Mouse (Mus musculus) liver, embryonic 16.5 days (tissue): ENCODE data around the gene Map3k4. TPM values are rescaled to one million over a fixed set of nuclear protein-coding genes. Genes with fewer than 3 reads are reported as not detected.

Source experiments
- ATAC-seq: fragments of 200-750 bp; cut with Nextera tagmentation; 2 replicates; pipeline ENCODE4 v1.8.0; 2017; ENCODE audit warnings: low read depth, mild to moderate bottlenecking, moderate number of reproducible peaks, moderate library complexity
- H3K27ac ChIP-seq: fragments of 300-500 bp; sonication (generic); 2 replicates; pipeline ENCODE4 v1.5.1; 2014; ENCODE audit warnings: mild to moderate bottlenecking, low read length
- H3K27me3 ChIP-seq: fragments of 300-500 bp; sonication (generic); 2 replicates; pipeline ENCODE4 v1.6.1; 2014; ENCODE audit warnings: low read depth, low read length, mixed read lengths; ENCODE audit not compliant: control insufficient read depth, insufficient read depth
- H3K36me3 ChIP-seq: fragments of 300-500 bp; sonication (generic); 2 replicates; pipeline ENCODE4 v1.6.1; 2014; ENCODE audit warnings: mild to moderate bottlenecking; ENCODE audit not compliant: control insufficient read depth, insufficient read depth
- H3K4me1 ChIP-seq: fragments of 300-500 bp; sonication (generic); 2 replicates; pipeline ENCODE4 v1.6.1; 2014; ENCODE audit warnings: low read depth, low read length, mixed read lengths; ENCODE audit not compliant: control insufficient read depth
- H3K4me2 ChIP-seq: fragments of 300-500 bp; sonication (generic); 2 replicates; pipeline ENCODE4 v1.6.1; 2014; ENCODE audit warnings: low read depth, low read length, mixed read lengths
- H3K4me3 ChIP-seq: fragments of 300-500 bp; sonication (generic); 2 replicates; pipeline ENCODE4 v1.5.1; 2014; ENCODE audit warnings: low read depth, mild to moderate bottlenecking, low read length
- H3K9ac ChIP-seq: fragments of 300-500 bp; sonication (generic); 2 replicates; pipeline ENCODE4 v1.6.1; 2014; ENCODE audit warnings: low read depth, low read length
- H3K9me3 ChIP-seq: fragments of 300-500 bp; sonication (generic); replicated peaks from 2 replicates; pipeline ENCODE4 v1.6.1; 2016; ENCODE audit warnings: low read length; ENCODE audit not compliant: control insufficient read depth
- WGBS: fragments of 180-500 bp; shearing (Covaris S2); extraction: QIAGEN DNeasy Blood & Tissue Kit; methylation state at CpG from one replicate; pipeline ENCODE4 v1.1.7; 2014; ENCODE audit not compliant: insufficient replicate concordance; 5-methylcytosine and 5-hydroxymethylcytosine counted together
- polyA plus RNA-seq: library from polyadenylated mRNA; unstranded; fragments of >200 nt; fragmentation: Nextera tagmentation; extraction: Ambion mirVana; gene quantifications from 2 replicates; pipeline ENCODE4 v1.2.1, GENCODE M21; 2015

Gene Map3k4
- polyA plus RNA-seq, 1 experiment from 2014 or later = 9.5 TPM

DNA sequence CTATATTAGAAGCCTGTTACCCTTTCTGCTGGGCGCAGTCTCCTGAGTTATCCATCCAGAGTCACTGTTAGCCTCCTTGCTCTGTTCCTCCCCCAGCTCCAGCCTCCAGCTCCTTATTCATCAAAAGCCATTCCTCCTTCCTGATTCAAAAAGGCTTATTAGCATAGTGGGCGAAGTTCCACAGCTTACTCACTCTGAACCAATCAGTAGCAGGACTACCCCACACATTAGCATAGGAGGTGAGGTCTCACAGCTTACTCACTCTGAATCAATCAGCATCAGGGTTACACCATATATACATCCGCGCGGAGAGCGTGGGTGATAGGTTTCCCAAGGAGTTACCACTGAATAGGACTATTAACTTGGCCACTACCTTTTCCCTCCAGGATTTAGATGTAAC is 106.3 kb downstream of the Map3k4 start:
- Histone ChIP-seq H3K9ac (no peak overlapping the region), H3K4me2 (no peak overlapping the region), H3K4me1 (peaks cover 46% of the 10 kb centered on the region), H3K36me3 (peaks cover 56% of the 10 kb centered on the region), H3K27ac (no peak overlapping the region), H3K27me3 (no peaks in the 10 kb centered on the region), H3K4me3 (no peak overlapping the region), H3K9me3 (no peaks in the 10 kb centered on the region)
- ATAC-seq = no peak
- WGBS = 88% methylated on average over 6 of the region's 6 CpGs

DNA sequence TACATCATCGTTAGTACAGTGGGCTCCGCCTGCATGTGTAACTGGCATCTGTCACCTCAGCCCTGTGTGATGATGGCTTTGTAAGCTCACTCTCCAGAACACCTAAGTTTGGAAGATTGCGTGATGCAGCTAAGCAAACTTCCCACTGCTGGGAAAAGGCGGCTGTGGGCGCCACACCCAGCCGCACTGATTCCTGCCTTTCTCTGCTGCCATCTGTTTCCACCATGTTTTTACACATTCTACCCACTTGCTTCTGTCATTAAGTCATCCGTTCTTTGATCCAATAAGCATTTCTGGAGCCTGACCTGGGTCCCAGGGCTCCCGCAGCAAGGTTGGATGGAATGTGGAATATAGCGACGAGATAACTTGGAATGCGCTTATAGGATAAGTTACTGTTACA is 106.7 kb downstream of the Map3k4 start:
- Histone ChIP-seq H3K27me3 (no peaks in the 10 kb centered on the region), H3K4me3 (no peak overlapping the region), H3K36me3 (peaks cover 52% of the 10 kb centered on the region), H3K9ac (no peak overlapping the region), H3K9me3 (no peaks in the 10 kb centered on the region), H3K4me1 (peaks cover 50% of the 10 kb centered on the region), H3K4me2 (no peak overlapping the region), H3K27ac (no peak overlapping the region)
- 89% methylated on average over 11 of the region's 11 CpGs for WGBS
- ATAC-seq = no peak

DNA sequence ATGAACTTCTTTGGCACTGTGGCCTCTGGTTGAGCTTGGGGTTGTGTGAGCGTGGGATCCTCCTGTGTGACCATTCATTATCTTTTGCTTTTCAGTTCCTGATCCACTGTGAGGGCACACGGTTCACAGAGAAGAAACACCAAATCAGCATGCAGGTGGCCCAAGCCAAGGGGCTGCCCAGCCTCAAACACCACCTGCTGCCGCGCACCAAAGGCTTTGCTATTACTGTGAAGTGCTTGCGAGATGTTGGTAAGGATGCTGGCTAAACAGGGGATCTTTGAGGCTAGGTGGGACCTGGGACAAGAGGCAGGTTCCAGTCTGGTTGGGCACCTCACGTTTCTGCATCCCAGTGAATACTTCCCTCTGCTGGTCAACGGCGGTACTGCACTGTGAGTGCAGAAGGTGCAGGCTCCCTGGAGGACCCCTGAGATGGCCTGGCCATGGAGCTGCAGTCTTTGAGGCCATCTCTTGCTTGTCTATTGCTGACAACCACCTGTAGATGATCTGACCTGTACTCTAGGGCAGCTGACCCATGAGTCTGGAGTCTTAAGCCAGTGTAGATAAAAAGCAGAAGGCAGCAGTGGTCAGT is 108.0 kb downstream of the Map3k4 start:
- Histone ChIP-seq H3K4me3 (no peak overlapping the region), H3K9ac (peak overlapping the region; percentile 42; the same call in 1 of the 2 replicates), H3K9me3 (no peaks in the 10 kb centered on the region), H3K4me2 (no peak overlapping the region), H3K36me3 (peaks cover 43% of the 10 kb centered on the region), H3K27ac (peak overlapping the region; percentile 64), H3K27me3 (no peaks in the 10 kb centered on the region), H3K4me1 (peaks cover 52% of the 10 kb centered on the region)
- peak; percentile 19; the same call in 1 of the 2 replicates for ATAC-seq
- 25% methylated on average over 8 of the region's 8 CpGs for WGBS

DNA sequence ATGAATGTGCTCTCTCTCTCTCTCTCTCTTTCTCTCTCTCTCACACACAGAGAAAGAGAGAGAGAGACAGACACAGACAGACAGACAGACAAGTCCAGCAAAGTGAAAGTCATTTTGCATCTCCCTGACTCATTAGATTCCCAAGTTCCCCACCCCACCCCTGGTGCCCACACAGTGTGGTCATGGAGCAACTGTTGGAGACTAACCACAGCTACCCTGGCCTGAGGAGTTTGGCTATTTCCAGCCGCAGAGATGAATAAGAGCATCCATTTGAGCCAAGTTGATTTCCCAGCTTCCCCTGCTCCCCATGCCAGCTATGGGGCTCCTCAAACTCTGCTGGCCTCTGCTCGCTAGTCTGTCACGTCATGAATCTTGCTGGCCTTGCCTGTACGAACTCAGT is 109.1 kb downstream of the Map3k4 start:
- Histone ChIP-seq H3K27ac (peak overlapping the region; percentile 100), H3K4me2 (no peak overlapping the region), H3K27me3 (no peaks in the 10 kb centered on the region), H3K9ac (peak overlapping the region; percentile 64; the same call in 1 of the 2 replicates), H3K4me1 (peaks cover 62% of the 10 kb centered on the region), H3K36me3 (peaks cover 35% of the 10 kb centered on the region), H3K9me3 (no peaks in the 10 kb centered on the region), H3K4me3 (no peak overlapping the region)
- WGBS = 68% methylated on average over 4 of the region's 4 CpGs
- ATAC-seq = no peak

DNA sequence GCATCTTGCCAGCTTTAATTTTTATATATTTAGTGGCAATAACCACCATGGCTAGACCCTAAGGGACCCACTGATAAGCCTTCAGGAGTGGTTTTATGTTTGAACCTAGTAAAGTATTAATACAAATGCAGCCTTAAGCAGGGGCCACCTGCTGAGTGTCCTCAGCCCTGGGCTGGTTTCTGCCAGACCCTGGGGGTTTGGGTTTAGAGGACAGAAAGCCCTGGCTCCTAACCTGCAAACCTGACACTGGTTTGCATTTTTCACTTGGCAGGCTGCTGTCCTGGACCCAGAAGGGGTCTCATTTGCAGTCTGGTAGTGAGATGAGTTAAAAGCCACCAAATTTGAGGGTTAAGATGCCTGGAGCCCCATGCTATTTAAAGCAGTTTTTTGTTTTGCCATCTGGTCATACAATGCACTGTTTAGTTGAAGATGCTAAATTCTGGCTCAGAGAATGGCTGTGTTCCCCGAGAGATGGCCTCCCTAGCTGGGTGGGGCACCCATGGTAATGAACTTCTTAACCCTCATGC is 111.5 kb downstream of the Map3k4 start:
- Histone ChIP-seq H3K36me3 (peaks cover 19% of the 10 kb centered on the region), H3K27ac (peak overlapping the region; percentile 100), H3K4me1 (peaks cover 86% of the 10 kb centered on the region), H3K4me3 (no peak overlapping the region), H3K27me3 (no peaks in the 10 kb centered on the region), H3K4me2 (0 out of 2 replicates have a peak overlapping the region, but pooled peaks have one; percentile 73), H3K9ac (peak overlapping the region; percentile 64), H3K9me3 (no peaks in the 10 kb centered on the region)
- 17% methylated on average over 1 of the region's 1 CpGs for WGBS
- no peak for ATAC-seq

DNA sequence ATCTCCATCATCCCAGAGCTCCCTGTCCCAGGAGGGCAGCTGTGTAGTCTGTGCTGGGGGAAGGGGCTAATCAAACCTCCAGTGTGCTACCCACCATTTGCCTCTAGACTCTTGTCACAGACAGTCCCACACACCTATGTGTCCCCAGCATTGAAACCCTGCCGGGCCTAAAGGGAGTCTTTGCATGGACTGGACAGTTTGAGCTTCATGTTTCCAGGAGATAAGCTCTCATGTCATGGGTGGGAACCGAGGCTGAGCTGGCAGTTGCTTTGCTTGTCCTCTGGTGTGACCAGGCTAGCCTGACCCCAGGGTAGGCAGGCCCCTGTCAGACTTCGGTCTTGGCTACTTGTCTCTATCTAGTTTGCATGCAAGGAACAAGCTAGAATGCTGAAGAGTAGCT is 112.3 kb downstream of the Map3k4 start:
- peaks cover 95% of the 10 kb centered on the region for H3K4me1 ChIP-seq
- H3K27ac ChIP-seq = peak overlapping the region; percentile 100
- H3K4me3 ChIP-seq = peak overlapping the region; percentile 38
- peaks cover 11% of the 10 kb centered on the region for H3K36me3 ChIP-seq
- ATAC-seq = peak; percentile 46
- WGBS = 16% methylated on average over 3 of the region's 3 CpGs
- no peaks in the 10 kb centered on the region for H3K27me3 ChIP-seq
- H3K9ac ChIP-seq = peak overlapping the region; percentile 79
- peak overlapping the region; percentile 73 for H3K4me2 ChIP-seq
- no peaks in the 10 kb centered on the region for H3K9me3 ChIP-seq

DNA sequence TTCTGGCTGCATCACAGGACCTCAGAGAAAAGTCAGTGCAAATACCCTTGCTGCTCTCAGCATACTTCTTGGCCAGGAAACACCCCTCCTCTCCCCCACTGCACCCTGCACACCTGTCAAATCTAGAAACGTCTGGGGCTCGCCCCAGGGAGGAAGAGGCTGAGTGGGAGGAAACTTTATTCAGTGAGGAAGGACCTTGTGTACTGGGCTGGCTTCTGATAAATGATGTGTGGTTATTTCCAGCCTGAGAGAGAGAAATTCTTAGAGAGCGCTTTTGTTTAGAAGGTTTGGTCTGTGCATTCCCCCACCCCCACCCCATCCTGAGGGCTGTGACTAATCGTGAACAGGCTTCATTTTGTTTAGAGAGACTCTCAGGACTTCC is 112.9 kb downstream of the Map3k4 start:
- Histone ChIP-seq H3K27me3 (no peaks in the 10 kb centered on the region), H3K9ac (peak overlapping the region; percentile 79), H3K27ac (peak overlapping the region; percentile 100), H3K36me3 (peaks cover 6% of the 10 kb centered on the region; the same call in 1 of the 2 replicates), H3K4me2 (peak overlapping the region; percentile 73), H3K9me3 (no peaks in the 10 kb centered on the region), H3K4me3 (peak overlapping the region; percentile 38), H3K4me1 (peaks cover 98% of the 10 kb centered on the region)
- ATAC-seq = no peak
- WGBS = 5% methylated on average over 4 of the region's 4 CpGs

DNA sequence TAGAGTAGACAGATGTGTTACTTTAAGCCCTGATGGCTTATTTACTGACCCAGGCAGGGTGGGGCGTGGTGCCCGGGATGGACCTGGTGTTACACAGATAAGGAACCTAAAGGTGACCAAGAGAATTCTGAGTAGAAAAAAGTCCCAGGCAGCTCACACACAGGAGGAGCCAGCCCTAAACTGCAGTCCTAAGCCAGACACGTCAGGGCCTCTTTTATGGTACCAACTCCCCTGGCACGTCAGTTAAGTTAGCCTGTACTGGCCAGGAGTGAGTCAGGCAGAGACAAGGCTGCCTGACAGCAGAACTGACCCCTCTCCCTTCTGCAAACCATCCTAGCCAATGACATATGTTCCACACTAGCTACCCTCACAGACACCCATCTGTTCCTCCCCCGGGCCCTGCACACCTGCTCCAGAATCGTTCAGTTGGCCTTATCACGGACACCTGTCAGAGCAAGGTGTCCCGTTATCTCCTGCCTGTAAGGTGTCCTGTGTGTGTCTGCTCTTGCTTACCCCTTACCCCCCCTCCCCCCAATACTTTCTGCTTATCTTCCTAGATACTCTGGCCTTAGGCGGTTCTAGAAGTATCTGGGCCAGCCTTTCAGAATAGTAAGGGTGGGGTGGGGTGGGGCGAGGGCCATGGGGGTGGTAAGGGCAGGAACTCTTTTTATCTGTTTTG is 113.4 kb downstream of the Map3k4 start:
- H3K36me3 ChIP-seq = peaks cover under 1% of the 10 kb centered on the region; the same call in 1 of the 2 replicates
- H3K9ac ChIP-seq = peak overlapping the region; percentile 79
- peak overlapping the region; percentile 100 for H3K27ac ChIP-seq
- no peaks in the 10 kb centered on the region for H3K9me3 ChIP-seq
- no peaks in the 10 kb centered on the region for H3K27me3 ChIP-seq
- peaks cover 95% of the 10 kb centered on the region for H3K4me1 ChIP-seq
- H3K4me2 ChIP-seq = peak overlapping the region; percentile 73
- H3K4me3 ChIP-seq = peak overlapping the region; percentile 38
- ATAC-seq = peak; percentile 81
- 20% methylated on average over 10 of the region's 10 CpGs for WGBS

DNA sequence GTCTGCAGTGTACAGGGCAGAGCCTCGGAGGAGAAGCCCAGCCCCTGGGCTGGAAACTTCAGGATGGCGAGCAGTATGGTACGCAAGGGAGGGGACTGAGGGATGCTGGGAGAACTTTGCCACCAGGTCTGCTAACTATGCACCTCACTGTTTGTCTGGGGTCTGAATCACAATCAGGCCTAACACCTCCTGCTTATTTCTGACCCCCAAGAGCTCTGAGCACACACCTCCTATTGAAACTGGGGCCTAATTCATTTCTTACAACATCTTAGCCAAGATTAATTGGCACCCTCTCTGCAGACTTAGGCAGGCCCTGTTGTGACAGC is 113.9 kb downstream of the Map3k4 start:
- Histone ChIP-seq H3K36me3 (no peaks in the 10 kb centered on the region; the same call in 1 of the 2 replicates), H3K27ac (peak overlapping the region; percentile 100), H3K27me3 (no peaks in the 10 kb centered on the region), H3K4me2 (peak overlapping the region; percentile 49), H3K4me3 (no peak overlapping the region; the same call in 1 of the 2 replicates), H3K9ac (peak overlapping the region; percentile 78), H3K9me3 (no peaks in the 10 kb centered on the region), H3K4me1 (peaks cover 90% of the 10 kb centered on the region)
- WGBS = 42% methylated on average over 3 of the region's 3 CpGs
- no peak for ATAC-seq
